Mouse (Mus musculus): Measurements from ENCODE around the gene Cldn22. TPM values are rescaled to one million over a fixed set of nuclear protein-coding genes. Genes with fewer than 3 reads are reported as not detected.

Cldn22 gene
- not detected for total RNA-seq (2023)

DNA sequence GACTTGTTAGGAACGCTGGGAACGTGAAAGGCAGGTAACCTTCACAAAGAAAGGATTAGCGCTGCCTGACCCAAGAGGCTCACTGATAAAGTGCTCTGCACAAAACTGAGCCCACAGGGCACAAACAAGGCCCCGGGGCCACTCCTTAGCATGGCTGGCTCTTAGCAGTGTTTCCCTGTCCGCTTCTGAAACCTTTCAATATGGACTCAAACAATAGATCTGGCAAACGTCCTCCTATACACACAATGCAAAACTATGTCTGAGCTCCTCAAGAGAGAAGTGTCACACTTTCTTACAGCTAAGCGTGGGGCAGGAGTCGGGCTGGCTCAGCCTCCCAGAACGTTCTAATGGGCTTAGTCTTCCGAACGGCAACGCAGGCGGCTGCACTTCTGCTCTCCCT lies at the start of gene Cldn22:
Cldn22 (plus strand) TSS at position 301 of the 400 bp plus-strand sequence.

DNA sequence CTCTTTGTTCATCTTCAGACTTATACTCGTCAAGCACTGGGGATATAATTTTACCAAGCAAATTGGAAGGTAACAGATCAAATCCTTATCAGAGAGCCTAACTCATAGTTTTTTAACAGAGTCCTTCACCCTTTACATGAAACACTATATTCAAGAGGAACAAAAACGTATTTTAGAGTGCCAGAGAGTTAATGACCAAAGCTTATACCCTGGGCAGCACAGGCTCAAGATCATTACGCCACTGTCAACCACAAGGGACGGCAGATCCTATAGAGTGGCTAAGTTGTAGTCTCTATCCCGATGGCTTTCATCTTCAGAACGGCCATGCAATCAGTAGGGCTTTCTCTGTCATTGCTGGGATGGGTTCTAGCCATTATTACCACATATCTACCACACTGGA lies 2.4 kb upstream of the Cldn22 start, which contains the start of gene Cldn24:
Cldn24 (plus strand) TSS at position 301 of the 400 bp plus-strand sequence.

Other genes starting within 250 kb of the Cldn22 start
- 10 to 100 TPM; 34.9 to 50.5 TPM for gene Ing2, start 148.9 kb upstream of the Cldn22 start, total RNA-seq (2023)
- gene Cdkn2aip, start 110.5 kb upstream of the Cldn22 start, total RNA-seq (2023), result 10 to 100 TPM; 17.7 to 21.3 TPM
- not detected for gene Cldn24, start 2.3 kb upstream of the Cldn22 start, total RNA-seq (2023)
- 1 to 10 TPM; 3.3 to 3.9 TPM for gene Wwc2, start 166.4 kb downstream of the Cldn22 start, total RNA-seq (2023)

All from neutrophil, adult 83 days (primary cell).